Mouse (Mus musculus): ENCODE data around the gene Prr36. TPM values are rescaled to one million over a fixed set of nuclear protein-coding genes. Genes with fewer than 3 reads are reported as not detected.

The Prr36 gene
- total RNA-seq, 2 experiments from 2014 or later, result not detected

DNA sequence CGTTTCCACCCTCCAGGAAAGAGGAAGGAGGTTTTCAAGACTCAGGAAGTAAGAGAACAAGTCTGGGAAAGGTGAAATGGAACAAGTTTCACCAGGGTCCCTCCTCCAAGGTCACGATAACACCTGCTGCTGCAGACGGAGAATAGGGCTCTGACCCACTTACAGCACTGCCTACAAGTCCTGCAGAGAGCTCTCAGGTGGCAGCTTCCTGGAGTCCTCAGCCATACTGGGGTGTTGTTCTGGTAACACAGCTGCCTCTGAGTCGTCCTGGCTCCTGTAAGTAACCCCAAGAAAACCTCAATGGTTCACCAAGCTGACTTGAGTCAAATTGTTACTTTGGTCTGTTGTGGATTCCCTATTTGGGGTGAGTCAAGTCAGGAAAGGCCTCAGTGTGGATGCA, 54.5 kb downstream of the Prr36 start:
- no peak for DNase-seq (ENCODE audit: low spot score)
- intact Hi-C loops (cut with DNase I), result loop anchor here (10.0 kb wide), 2 partner anchors 162 to 332 kb away; partner anchors contain the start of genes Ccl25, Cers4 and Elavl1

Other genes starting within 250 kb of the Prr36 start
- gene Cd209f, start 111.6 kb downstream of the Prr36 start, total RNA-seq (2021), result under 1 TPM; 0.21 to 0.42 TPM
- not detected for gene Cd209g, start 83.4 kb downstream of the Prr36 start, total RNA-seq (2021)
- 10 to 100 TPM; 23.4 to 24.6 TPM for gene Evi5l, start 50.9 kb downstream of the Prr36 start, total RNA-seq (2021)
- under 1 TPM; 0.08 to 0.34 TPM for gene Lrrc8e, start 9.4 kb upstream of the Prr36 start, total RNA-seq (2021)
- gene Map2k7, start 21.3 kb upstream of the Prr36 start, total RNA-seq (2021), result 10 to 100 TPM; 68.9 to 69.9 TPM
- gene Gm49320, start 21.4 kb upstream of the Prr36 start, total RNA-seq (2021), result not detected
- gene Tgfbr3l, start 30.8 kb upstream of the Prr36 start, total RNA-seq (2021), result 1 to 10 TPM; 2.4 to 2.5 TPM
- 10 to 100 TPM; 14.4 to 15.0 TPM for gene Snapc2, start 35.6 kb upstream of the Prr36 start, total RNA-seq (2021)
- 1 to 10 TPM in 1 of 2 experiments, under 1 TPM in 1; 0.75 to 1.1 TPM for gene Ctxn1, start 41.8 kb upstream of the Prr36 start, total RNA-seq (2021)
- gene Timm44, start 58.5 kb upstream of the Prr36 start, total RNA-seq (2021), result 100 to 1,000 TPM; 117 TPM
- 1 to 10 TPM; 3.5 to 4.4 TPM for gene Ccl25, start 107.8 kb upstream of the Prr36 start, total RNA-seq (2021)
- gene Elavl1, start 108.0 kb upstream of the Prr36 start, total RNA-seq (2021), result 10 to 100 TPM; 58.2 to 64.1 TPM

All from heart, postnatal 25 days (tissue).